Comparison of ENCODE assay signal across 23 mouse cellular contexts in the genomic region with DNA sequence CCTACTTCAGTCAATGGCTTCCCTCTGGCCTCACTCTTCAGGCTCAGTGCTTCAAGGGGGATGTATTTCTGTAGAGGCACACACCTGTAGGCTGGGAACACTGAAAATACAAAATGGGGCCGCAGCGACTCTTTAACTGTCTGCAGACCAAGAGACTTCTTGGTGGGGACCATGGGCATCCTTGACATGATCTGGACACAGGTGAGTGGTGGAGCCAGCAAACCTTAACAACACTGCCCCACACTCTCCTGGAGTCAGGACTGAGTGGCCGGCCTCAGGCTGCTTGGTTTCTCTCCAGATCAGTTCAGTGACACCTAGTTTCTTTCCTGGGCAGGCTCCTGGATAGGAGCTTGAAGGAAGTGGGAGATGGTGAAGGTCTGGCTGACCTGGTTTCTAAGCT.
"Had no signal": no experiment of that assay in that cellular context is flagged by ENCODE, and none has a peak within 500 bp of the region (broad histone marks: within the 10 kb centered on the region; RNA-seq: fewer than 3 reads in every experiment).

No protein-coding gene starts in this region.

- H3K4me2 ChIP-seq: heart, embryonic 11.5 days; hindbrain, embryonic 13.5 days; hindbrain, embryonic 15.5 days; kidney, embryonic 15.5 days; limb, embryonic 13.5 days; limb, embryonic 15.5 days had no signal

- H3K27me3 ChIP-seq: hindbrain, embryonic 13.5 days; hindbrain, embryonic 15.5 days; kidney, embryonic 15.5 days; limb, embryonic 13.5 days; limb, embryonic 15.5 days had no signal

- H3K36me3 ChIP-seq: hindbrain, embryonic 15.5 days; kidney, embryonic 15.5 days; limb, embryonic 13.5 days; limb, embryonic 15.5 days had no signal

- H3K4me1 ChIP-seq: hindbrain, embryonic 15.5 days; limb, embryonic 15.5 days had no signal

- DNase-seq: forebrain, postnatal 0 days; gastrocnemius, postnatal 14 days; gastrocnemius, postnatal 36 days; heart, adult 18-20 months; heart, postnatal 10 days; heart, postnatal 36 days; kidney, adult 11 months; kidney, adult 2 months; kidney, adult 9 months; kidney, postnatal 14 days; kidney, postnatal 36 days; layer of hippocampus, adult 9-11 months; layer of hippocampus, postnatal 36 days; left cerebral cortex, postnatal 4 days had no signal

- H3K9ac ChIP-seq: forebrain, postnatal 0 days; hindbrain, embryonic 13.5 days; hindbrain, embryonic 15.5 days; kidney, embryonic 15.5 days; limb, embryonic 13.5 days; limb, embryonic 15.5 days had no signal

- H3K9me3 ChIP-seq: hindbrain, embryonic 13.5 days; hindbrain, embryonic 15.5 days; kidney, embryonic 15.5 days; limb, embryonic 13.5 days; limb, embryonic 15.5 days had no signal

- H3K4me3 ChIP-seq: hindbrain, embryonic 13.5 days; hindbrain, embryonic 15.5 days; kidney, embryonic 15.5 days; limb, embryonic 13.5 days; limb, embryonic 15.5 days had no signal

- ATAC-seq: forebrain, postnatal 0 days; hindbrain, postnatal 0 days; intestine, embryonic 16.5 days had no signal

- H3K27ac ChIP-seq: hindbrain, embryonic 13.5 days; hindbrain, embryonic 15.5 days; hindbrain, postnatal 0 days; kidney, embryonic 15.5 days; kidney, postnatal 0 days; limb, embryonic 13.5 days; limb, embryonic 15.5 days had no signal
